Mouse (Mus musculus): ENCODE data around the gene Rpgrip1l. TPM values are rescaled to one million over a fixed set of nuclear protein-coding genes. Genes with fewer than 3 reads are reported as not detected.

Rpgrip1l gene
- polyA plus RNA-seq, 1 experiment: 9.9 TPM

DNA sequence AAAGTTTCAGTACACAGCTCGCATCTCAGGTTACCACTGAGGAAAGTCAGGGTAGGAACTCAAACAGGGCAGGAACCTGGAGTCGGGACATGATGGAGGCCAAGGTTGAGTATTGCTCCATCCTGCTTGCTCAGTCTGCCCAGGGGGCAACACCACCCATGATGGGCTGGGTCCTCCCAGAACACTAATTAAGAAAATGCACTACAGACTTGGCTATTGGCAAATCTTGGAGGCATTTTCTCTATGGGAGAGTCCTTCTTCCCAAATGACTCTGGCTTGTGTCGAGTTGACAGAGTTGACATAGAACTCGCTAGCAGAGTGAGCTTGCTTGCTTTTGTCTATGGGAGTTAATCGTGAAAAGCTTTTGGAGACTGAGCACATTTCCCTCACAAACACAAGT lies 120.1 kb downstream of the Rpgrip1l start:
- Histone ChIP-seq H3K27ac (ENCODE audit: insufficient read depth, low read length) (no peak overlapping the region), H3K36me3 (ENCODE audit: control insufficient read depth, insufficient read depth, low read length, poor library complexity, severe bottlenecking) (no peaks in the 10 kb centered on the region), H3K4me3 (ENCODE audit: low read depth, low read length) (no peak overlapping the region), H3K27me3 (ENCODE audit: control insufficient read depth, insufficient read depth, low read length, poor library complexity, severe bottlenecking) (no peaks in the 10 kb centered on the region; the same call in 1 of the 2 replicates), H3K9me3 (replicated peaks; ENCODE audit: control insufficient read depth, insufficient read depth, low read length, poor library complexity, severe bottlenecking) (no peaks in the 10 kb centered on the region), H3K4me1 (ENCODE audit: control insufficient read depth, insufficient read depth, low read length) (no peaks in the 10 kb centered on the region), H3K9ac (ENCODE audit: low read depth, poor library complexity, severe bottlenecking) (no peak overlapping the region)
- TF ChIP-seq EP300 (IDR thresholded peaks at IDR 0.05; ENCODE audit: insufficient read depth, low read depth, low read length) (no peak), POLR2A (IDR thresholded peaks at IDR 0.05; ENCODE audit: insufficient read depth, low read length) (no peak), CTCF (IDR thresholded peaks at IDR 0.05; ENCODE audit: low read depth, low read length) (no peak)

DNA sequence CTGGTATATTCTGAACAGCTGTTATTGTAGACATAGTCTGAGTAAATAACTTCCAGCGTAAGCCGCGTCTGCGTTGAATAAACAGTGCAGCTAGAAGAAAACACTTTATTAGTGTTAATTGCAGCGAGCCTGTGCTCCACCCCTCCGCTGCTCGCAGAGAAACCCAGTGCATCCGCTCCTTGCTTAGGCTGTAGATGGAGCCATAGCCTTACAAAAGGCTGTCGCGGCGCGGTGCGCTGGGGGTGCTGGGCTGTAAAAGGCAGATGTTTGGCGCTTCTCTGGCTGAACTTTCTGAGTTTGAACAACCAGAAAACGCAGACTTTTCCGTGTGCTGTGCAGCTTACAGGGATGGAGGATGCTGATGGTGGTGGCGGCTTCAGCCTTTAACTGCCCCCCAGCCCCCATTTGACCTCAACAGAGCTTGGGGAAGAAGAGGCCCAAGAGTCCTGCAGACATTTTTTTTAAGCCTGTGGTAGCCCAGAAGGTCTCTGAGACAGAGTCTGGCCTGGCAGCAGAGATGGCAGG lies 122.2 kb downstream of the Rpgrip1l start:
- peak overlapping the region; percentile 29; the same call in 1 of the 2 replicates for H3K9ac ChIP-seq (ENCODE audit: low read depth, poor library complexity, severe bottlenecking)
- no peaks in the 10 kb centered on the region for H3K9me3 ChIP-seq (replicated peaks; ENCODE audit: control insufficient read depth, insufficient read depth, low read length, poor library complexity, severe bottlenecking)
- no peak overlapping the region for H3K27ac ChIP-seq (ENCODE audit: insufficient read depth, low read length)
- H3K27me3 ChIP-seq (ENCODE audit: control insufficient read depth, insufficient read depth, low read length, poor library complexity, severe bottlenecking): no peaks in the 10 kb centered on the region; the same call in 1 of the 2 replicates
- H3K36me3 ChIP-seq (ENCODE audit: control insufficient read depth, insufficient read depth, low read length, poor library complexity, severe bottlenecking): no peaks in the 10 kb centered on the region
- 0 out of 2 replicates have a peak overlapping the region, but pooled peaks have one; percentile 19 for H3K4me3 ChIP-seq (ENCODE audit: low read depth, low read length)
- no peaks in the 10 kb centered on the region for H3K4me1 ChIP-seq (ENCODE audit: control insufficient read depth, insufficient read depth, low read length)
- TF ChIP-seq POLR2A (IDR thresholded peaks at IDR 0.05; ENCODE audit: insufficient read depth, low read length) (no peak), EP300 (IDR thresholded peaks at IDR 0.05; ENCODE audit: insufficient read depth, low read depth, low read length) (0 out of 2 replicates have a peak, but pooled peaks have one; percentile 11), CTCF (IDR thresholded peaks at IDR 0.05; ENCODE audit: low read depth, low read length) (peak; percentile 83)

DNA sequence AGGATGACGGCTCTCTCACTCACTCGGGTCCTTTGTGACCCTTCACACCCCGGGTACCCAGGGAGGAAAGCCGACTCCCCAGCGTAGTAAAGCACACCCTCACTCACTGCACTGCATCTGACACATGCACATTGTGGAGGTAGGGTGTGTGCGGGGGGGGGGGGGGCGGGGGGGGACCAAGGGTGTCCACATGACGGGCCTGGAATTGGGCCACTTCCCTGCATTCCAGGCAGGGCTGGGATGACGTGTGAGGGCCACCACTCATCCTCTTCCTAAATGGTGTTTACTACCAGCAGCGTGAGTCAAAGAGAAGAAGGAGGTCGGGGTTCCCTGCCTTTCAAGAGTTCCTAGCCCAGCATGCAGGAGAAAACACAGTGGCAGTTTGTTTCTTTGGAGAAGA lies 124.9 kb downstream of the Rpgrip1l start:
- no peaks in the 10 kb centered on the region; the same call in 1 of the 2 replicates for H3K27me3 ChIP-seq (ENCODE audit: control insufficient read depth, insufficient read depth, low read length, poor library complexity, severe bottlenecking)
- H3K9ac ChIP-seq (ENCODE audit: low read depth, poor library complexity, severe bottlenecking): no peak overlapping the region
- H3K4me3 ChIP-seq (ENCODE audit: low read depth, low read length): no peak overlapping the region
- no peaks in the 10 kb centered on the region for H3K4me1 ChIP-seq (ENCODE audit: control insufficient read depth, insufficient read depth, low read length)
- no peaks in the 10 kb centered on the region for H3K36me3 ChIP-seq (ENCODE audit: control insufficient read depth, insufficient read depth, low read length, poor library complexity, severe bottlenecking)
- H3K27ac ChIP-seq (ENCODE audit: insufficient read depth, low read length): no peak overlapping the region
- H3K9me3 ChIP-seq (replicated peaks; ENCODE audit: control insufficient read depth, insufficient read depth, low read length, poor library complexity, severe bottlenecking): no peaks in the 10 kb centered on the region
- TF ChIP-seq CTCF (IDR thresholded peaks at IDR 0.05; ENCODE audit: low read depth, low read length) (no peak), POLR2A (IDR thresholded peaks at IDR 0.05; ENCODE audit: insufficient read depth, low read length) (no peak), EP300 (IDR thresholded peaks at IDR 0.05; ENCODE audit: insufficient read depth, low read depth, low read length) (no peak)

DNA sequence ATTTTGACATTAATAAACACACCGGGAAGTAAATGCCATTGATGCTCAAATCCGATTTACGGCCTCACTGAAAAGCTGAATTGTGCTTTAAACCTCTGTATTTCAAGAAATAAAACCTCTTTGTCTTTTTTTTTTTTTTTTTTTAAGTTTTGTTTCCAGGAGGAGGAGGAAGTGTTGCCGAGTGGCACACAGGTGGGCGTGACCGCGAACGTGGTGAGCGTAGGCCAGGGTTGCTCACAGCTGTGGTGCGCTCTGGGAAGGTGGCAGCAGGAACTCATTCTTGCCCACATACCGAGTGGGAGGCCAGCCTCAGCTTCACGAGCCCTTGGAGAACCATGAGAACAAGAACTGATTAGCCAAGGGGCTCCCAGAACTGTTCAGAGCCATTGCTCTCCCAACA lies 126.7 kb downstream of the Rpgrip1l start:
- H3K9me3 ChIP-seq (replicated peaks; ENCODE audit: control insufficient read depth, insufficient read depth, low read length, poor library complexity, severe bottlenecking): no peaks in the 10 kb centered on the region
- H3K27ac ChIP-seq (ENCODE audit: insufficient read depth, low read length): no peak overlapping the region
- H3K4me1 ChIP-seq (ENCODE audit: control insufficient read depth, insufficient read depth, low read length): no peaks in the 10 kb centered on the region
- TF ChIP-seq CTCF (IDR thresholded peaks at IDR 0.05; ENCODE audit: low read depth, low read length) (no peak), EP300 (IDR thresholded peaks at IDR 0.05; ENCODE audit: insufficient read depth, low read depth, low read length) (no peak), POLR2A (IDR thresholded peaks at IDR 0.05; ENCODE audit: insufficient read depth, low read length) (no peak)
- no peak overlapping the region for H3K9ac ChIP-seq (ENCODE audit: low read depth, poor library complexity, severe bottlenecking)
- H3K4me3 ChIP-seq (ENCODE audit: low read depth, low read length): no peak overlapping the region
- no peaks in the 10 kb centered on the region for H3K36me3 ChIP-seq (ENCODE audit: control insufficient read depth, insufficient read depth, low read length, poor library complexity, severe bottlenecking)
- no peaks in the 10 kb centered on the region; the same call in 1 of the 2 replicates for H3K27me3 ChIP-seq (ENCODE audit: control insufficient read depth, insufficient read depth, low read length, poor library complexity, severe bottlenecking)

DNA sequence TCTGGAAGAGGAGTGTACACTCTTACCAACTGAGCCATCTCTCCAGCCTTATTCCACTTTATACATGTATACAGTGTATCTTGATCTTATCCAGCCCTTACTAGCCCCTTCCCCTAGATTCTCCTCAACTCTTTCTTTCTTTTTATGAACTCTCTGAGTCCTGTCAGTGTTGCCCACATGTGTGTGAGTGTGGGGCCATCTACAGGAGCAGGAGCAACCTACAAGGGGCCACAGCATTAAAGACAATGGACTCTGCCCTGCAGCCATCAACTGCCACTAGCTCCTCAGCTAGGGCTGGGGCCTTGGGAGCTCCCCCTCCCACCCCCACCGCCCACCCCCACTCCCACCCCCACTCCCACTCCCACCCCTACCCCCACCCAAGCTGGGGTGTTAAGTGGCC lies 135.4 kb downstream of the Rpgrip1l start:
- Histone ChIP-seq H3K27me3 (ENCODE audit: control insufficient read depth, insufficient read depth, low read length, poor library complexity, severe bottlenecking) (no peaks in the 10 kb centered on the region), H3K9ac (ENCODE audit: low read depth, poor library complexity, severe bottlenecking) (no peak overlapping the region), H3K27ac (ENCODE audit: insufficient read depth, low read length) (no peak overlapping the region), H3K36me3 (ENCODE audit: control insufficient read depth, insufficient read depth, low read length, poor library complexity, severe bottlenecking) (no peaks in the 10 kb centered on the region), H3K9me3 (replicated peaks; ENCODE audit: control insufficient read depth, insufficient read depth, low read length, poor library complexity, severe bottlenecking) (no peaks in the 10 kb centered on the region), H3K4me3 (ENCODE audit: low read depth, low read length) (no peak overlapping the region), H3K4me1 (ENCODE audit: control insufficient read depth, insufficient read depth, low read length) (no peaks in the 10 kb centered on the region)
- TF ChIP-seq EP300 (IDR thresholded peaks at IDR 0.05; ENCODE audit: insufficient read depth, low read depth, low read length) (no peak), CTCF (IDR thresholded peaks at IDR 0.05; ENCODE audit: low read depth, low read length) (peak; percentile 7), POLR2A (IDR thresholded peaks at IDR 0.05; ENCODE audit: insufficient read depth, low read length) (no peak)

DNA sequence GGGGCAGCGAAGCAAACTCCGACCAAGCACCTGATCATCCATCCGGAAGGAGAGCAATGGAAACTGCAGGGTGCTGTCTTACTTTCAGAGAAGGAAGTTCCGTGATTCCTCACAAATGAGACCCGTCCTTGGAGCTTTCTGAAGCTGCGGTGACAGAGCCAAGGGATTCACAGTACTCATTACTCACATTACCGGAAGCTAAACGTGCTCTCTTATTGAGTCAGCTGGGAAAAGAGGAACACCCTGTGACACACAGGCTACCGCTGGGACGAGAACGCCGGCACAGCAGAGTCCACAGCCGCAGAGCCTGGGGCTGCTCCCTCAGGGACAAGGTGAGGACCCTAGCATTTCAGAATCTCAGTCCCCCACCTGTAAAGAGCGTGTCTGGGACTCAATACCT lies 136.9 kb downstream of the Rpgrip1l start:
- H3K27me3 ChIP-seq (ENCODE audit: control insufficient read depth, insufficient read depth, low read length, poor library complexity, severe bottlenecking): no peaks in the 10 kb centered on the region
- no peak overlapping the region for H3K9ac ChIP-seq (ENCODE audit: low read depth, poor library complexity, severe bottlenecking)
- TF ChIP-seq EP300 (IDR thresholded peaks at IDR 0.05; ENCODE audit: insufficient read depth, low read depth, low read length): no peak
- TF ChIP-seq POLR2A (IDR thresholded peaks at IDR 0.05; ENCODE audit: insufficient read depth, low read length): no peak
- no peak for TF ChIP-seq CTCF (IDR thresholded peaks at IDR 0.05; ENCODE audit: low read depth, low read length)
- H3K36me3 ChIP-seq (ENCODE audit: control insufficient read depth, insufficient read depth, low read length, poor library complexity, severe bottlenecking): no peaks in the 10 kb centered on the region
- H3K4me1 ChIP-seq (ENCODE audit: control insufficient read depth, insufficient read depth, low read length): no peaks in the 10 kb centered on the region
- no peak overlapping the region for H3K27ac ChIP-seq (ENCODE audit: insufficient read depth, low read length)
- H3K4me3 ChIP-seq (ENCODE audit: low read depth, low read length): no peak overlapping the region
- no peaks in the 10 kb centered on the region for H3K9me3 ChIP-seq (replicated peaks; ENCODE audit: control insufficient read depth, insufficient read depth, low read length, poor library complexity, severe bottlenecking)

All from ES-Bruce4 (cell line).